Mouse (Mus musculus) heart, embryonic 11.5 days (tissue): ENCODE measurements around the gene Zdhhc1. TPM values are rescaled to one million over a fixed set of nuclear protein-coding genes. Genes with fewer than 3 reads are reported as not detected.

Source experiments
- polyA plus RNA-seq: library from polyadenylated mRNA; unstranded; fragments of >200 nt; fragmentation: Nextera tagmentation; extraction: Ambion mirVana; gene quantifications from 2 replicates; pipeline ENCODE4 v1.2.1, GENCODE M21; 2014

The Zdhhc1 gene
- polyA plus RNA-seq, 1 experiment from 2014 or later, result 15.0 TPM

Other genes starting within 250 kb of the Zdhhc1 start
- 8.6 and 10.0 TPM in 2 replicates for gene B3gnt9, start 241.7 kb downstream of the Zdhhc1 start, polyA plus RNA-seq
- gene Tradd, start 232.3 kb downstream of the Zdhhc1 start, polyA plus RNA-seq, result 14.3 and 17.0 TPM in 2 replicates
- 2.3 and 2.8 TPM in 2 replicates for gene Fbxl8, start 232.3 kb downstream of the Zdhhc1 start, polyA plus RNA-seq
- gene Hsf4, start 227.1 kb downstream of the Zdhhc1 start, polyA plus RNA-seq, result not detected in 2 replicates
- gene Nol3, start 220.8 kb downstream of the Zdhhc1 start, polyA plus RNA-seq, result 1.8 and 2.0 TPM in 2 replicates
- 4.5 and 6.7 TPM in 2 replicates for gene 4931428F04Rik, start 207.0 kb downstream of the Zdhhc1 start, polyA plus RNA-seq
- gene Exoc3l, start 200.8 kb downstream of the Zdhhc1 start, polyA plus RNA-seq, result 10.8 and 15.0 TPM in 2 replicates
- gene E2f4, start 199.2 kb downstream of the Zdhhc1 start, polyA plus RNA-seq, result 70.7 and 81.9 TPM in 2 replicates
- 2.9 and 4.2 TPM in 2 replicates for gene Elmo3, start 191.3 kb downstream of the Zdhhc1 start, polyA plus RNA-seq
- 1.3 and 1.7 TPM in 2 replicates for gene Lrrc29, start 170.6 kb downstream of the Zdhhc1 start, polyA plus RNA-seq
- 83.5 and 88.7 TPM in 2 replicates for gene Tmem208, start 170.5 kb downstream of the Zdhhc1 start, polyA plus RNA-seq
- 2.8 and 3.1 TPM in 2 replicates for gene Fhod1, start 148.9 kb downstream of the Zdhhc1 start, polyA plus RNA-seq
- 1.5 and 2.1 TPM in 2 replicates for gene Slc9a5, start 148.1 kb downstream of the Zdhhc1 start, polyA plus RNA-seq
- gene Plekhg4, start 123.6 kb downstream of the Zdhhc1 start, polyA plus RNA-seq, result 0.11 TPM in 1 of 2 replicates, not detected in the other
- not detected in 2 replicates for gene Kctd19, start 83.4 kb downstream of the Zdhhc1 start, polyA plus RNA-seq
- gene Lrrc36, start 83.3 kb downstream of the Zdhhc1 start, polyA plus RNA-seq, result not detected in 2 replicates
- 21.0 and 21.1 TPM in 2 replicates for gene Tppp3, start 25.4 kb downstream of the Zdhhc1 start, polyA plus RNA-seq
- gene Hsd11b2, start 21.9 kb upstream of the Zdhhc1 start, polyA plus RNA-seq, result 6.4 and 8.2 TPM in 2 replicates
- gene Atp6v0d1, start 69.1 kb upstream of the Zdhhc1 start, polyA plus RNA-seq, result 80.7 and 86.3 TPM in 2 replicates
- 23.6 and 27.9 TPM in 2 replicates for gene Ripor1, start 108.4 kb upstream of the Zdhhc1 start, polyA plus RNA-seq
- 53.9 and 66.3 TPM in 2 replicates for gene Ctcf, start 139.7 kb upstream of the Zdhhc1 start, polyA plus RNA-seq
- gene Agrp, start 140.5 kb upstream of the Zdhhc1 start, polyA plus RNA-seq, result 0.50 and 0.84 TPM in 2 replicates
- gene Carmil2, start 189.4 kb upstream of the Zdhhc1 start, polyA plus RNA-seq, result 0.27 and 0.46 TPM in 2 replicates
- gene Acd, start 204.2 kb upstream of the Zdhhc1 start, polyA plus RNA-seq, result 39.3 and 41.5 TPM in 2 replicates
- 10.9 and 14.2 TPM in 2 replicates for gene Pard6a, start 204.2 kb upstream of the Zdhhc1 start, polyA plus RNA-seq
- 0.13 TPM in 1 of 2 replicates, not detected in the other for gene 4933405L10Rik, start 210.8 kb upstream of the Zdhhc1 start, polyA plus RNA-seq
- gene Enkd1, start 211.3 kb upstream of the Zdhhc1 start, polyA plus RNA-seq, result 13.3 and 16.9 TPM in 2 replicates